Mouse (Mus musculus) liver, postnatal 0 days (tissue): ENCODE data around the gene Ttn.

ENCODE experiments used
- CTCF ChIP-seq: sonication (generic); IDR thresholded peaks from 2 replicates; pipeline ENCODE4 v1.5.1; 2016; ENCODE audit warnings: antibody characterized with exemption, low read depth
- EP300 ChIP-seq: IDR thresholded peaks from 2 replicates; pipeline ENCODE4 v1.6.1; 2016; ENCODE audit warnings: antibody characterized with exemption, low read depth, mild to moderate bottlenecking

DNA sequence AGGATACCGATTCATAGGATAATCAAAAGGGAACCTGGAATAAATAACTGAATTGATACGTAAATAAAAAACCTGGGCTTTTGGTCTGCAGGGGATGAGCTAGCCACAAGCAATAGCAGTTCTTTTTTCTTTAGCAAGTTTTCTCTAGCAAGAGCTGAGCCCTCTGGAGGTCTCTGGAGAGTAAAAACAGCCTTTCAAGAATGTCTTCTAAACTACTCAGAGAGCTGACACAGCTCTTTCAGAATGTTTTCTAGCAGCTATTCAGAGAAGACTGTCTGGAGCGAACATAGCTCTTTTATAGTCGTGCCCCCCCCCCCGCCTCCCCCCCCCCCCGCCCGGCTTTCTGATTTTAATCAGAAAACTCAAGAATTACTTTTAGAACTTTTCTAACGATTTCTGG is 322.9 kb downstream of the Ttn start:
- TF ChIP-seq CTCF = no peak
- TF ChIP-seq EP300 = no peak
